ENCODE assay signal across 9 mouse cellular contexts in genomic region chr10:85044732-85045720, GRCm38 (mm10). TPM values are rescaled to one million over a fixed set of nuclear protein-coding genes. Genes with fewer than 3 reads are reported as not detected.
DNase-seq lines count a peak whose midpoint lies in the region; ATAC-seq lines count a peak whose summit lies in the region.
"Had no signal": no experiment of that assay in that cellular context is flagged by ENCODE, and none has a peak within 500 bp of the region (broad histone marks: within the 10 kb centered on the region; RNA-seq: fewer than 3 reads in every experiment).

No protein-coding gene starts in this region.

- peak overlapping the region; percentile 48 for H3K4me2 ChIP-seq in forebrain, embryonic 13.5 days

- WGBS in forebrain, embryonic 13.5 days: 10% methylated on average over 24 of the region's 24 CpGs

- peaks cover 26% of the 10 kb centered on the region for H3K27me3 ChIP-seq in forebrain, embryonic 13.5 days

- peaks cover 11% of the 10 kb centered on the region for H3K4me1 ChIP-seq in forebrain, embryonic 13.5 days

- ATAC-seq in forebrain, embryonic 13.5 days: 0 out of 2 replicates have a peak, but pooled peaks have one; percentile 6
- ATAC-seq in hematopoietic stem cell, adult 5-6 weeks (replicated peaks in 1 of 2; ENCODE audit: insufficient read depth in 1 of 2, low FRiP score in 2 of 2, low TSS enrichment in 1 of 2, low read depth in 1 of 2, poor library complexity in 2 of 2, severe bottlenecking in 2 of 2): peak; percentile 69 to 70; a peak in 3 of 4 replicates

- H3K9ac ChIP-seq in forebrain, embryonic 13.5 days: peak overlapping the region; percentile 38; the same call in 1 of the 2 replicates

- DNase-seq in kidney, adult 18-20 months: peak; percentile 41
- no peak for DNase-seq in kidney, adult 11 months
- peak; percentile 19 for DNase-seq in c-Kit-positive CD71-negative TER-119-negative erythroid progenitor cells, embryonic 14.5 days (ENCODE audit: low read depth)
- DNase-seq in layer of hippocampus, adult 9-11 months: peak; percentile 31
- DNase-seq in lung, postnatal 14 days: peak; percentile 54
- peak; percentile 43 for DNase-seq in retina, postnatal 7 days (ENCODE audit: low read depth, low spot score)

- no peaks in the 10 kb centered on the region for H3K9me3 ChIP-seq in forebrain, embryonic 13.5 days (replicated peaks)
- H3K9me3 ChIP-seq: G1E had no signal

- no peak overlapping the region for H3K4me3 ChIP-seq in forebrain, embryonic 13.5 days

- H3K27ac ChIP-seq in forebrain, embryonic 13.5 days: no peak overlapping the region

- H3K36me3 ChIP-seq in forebrain, embryonic 13.5 days (ENCODE audit: poor library complexity, severe bottlenecking): no peaks in the 10 kb centered on the region
- H3K36me3 ChIP-seq: G1E had no signal

RNA-seq across cellular contexts. Expression of gene Fhl4, which starts 57.3 kb away (rescaled TPM):
- polyA plus RNA-seq in forebrain, embryonic 13.5 days (2015; fragmentation: Nextera tagmentation; extraction: Ambion mirVana): 2.2 and 2.3 TPM in 2 replicates
- 2.2 and 2.7 TPM in 2 replicates for total RNA-seq in hematopoietic stem cell, adult 5-6 weeks (2017)

RNA-seq across cellular contexts. Expression of gene Tmem263, which starts 57.4 kb away (rescaled TPM):
- polyA plus RNA-seq in forebrain, embryonic 13.5 days (2015; fragmentation: Nextera tagmentation; extraction: Ambion mirVana): 57.5 and 58.5 TPM in 2 replicates
- 21.8 and 26.0 TPM in 2 replicates for total RNA-seq in hematopoietic stem cell, adult 5-6 weeks (2017)
